8 mouse cellular contexts compared by ENCODE assay signal in genomic region chr11:23979332-23979731, GRCm38 (mm10).
A peak's percentile ranks its signal among the peaks of the same experiment; 100 is the strongest.
DNase-seq lines count a peak whose midpoint lies in the region; ATAC-seq and TF ChIP-seq lines count a peak whose summit lies in the region.

No protein-coding gene starts in this region.

- no peaks in the 10 kb centered on the region for H3K27me3 ChIP-seq in heart, postnatal 0 days (ENCODE audit: control insufficient read depth, insufficient read depth, low read length)
- no peaks in the 10 kb centered on the region for H3K27me3 ChIP-seq in liver, embryonic 14.5 days (ENCODE audit: control insufficient read depth, insufficient read depth, low read length)
- no peaks in the 10 kb centered on the region for H3K27me3 ChIP-seq in neural tube, embryonic 15.5 days (replicated peaks)

- no peak for TF ChIP-seq EP300 in heart, postnatal 0 days (IDR thresholded peaks at IDR 0.05; ENCODE audit: low read depth)
- TF ChIP-seq EP300 in liver, embryonic 14.5 days (IDR thresholded peaks at IDR 0.05; ENCODE audit: low read depth) = no peak

- peak; percentile 91 for TF ChIP-seq CTCF in bone marrow macrophage, adult 2 months (IDR thresholded peaks at IDR 0.05; ENCODE audit: low read depth, low read length)
- TF ChIP-seq CTCF in heart, postnatal 0 days (IDR thresholded peaks at IDR 0.05; ENCODE audit: low read depth) = peak; percentile 89
- peak; percentile 93 for TF ChIP-seq CTCF in liver, embryonic 14.5 days (IDR thresholded peaks at IDR 0.05; ENCODE audit: low read depth)

- WGBS in heart, postnatal 0 days = 7% methylated on average over 5 of the region's 5 CpGs
- WGBS in liver, embryonic 14.5 days (ENCODE audit: insufficient replicate concordance) = 10% methylated on average over 5 of the region's 5 CpGs
- WGBS in neural tube, embryonic 15.5 days = 14% methylated on average over 5 of the region's 5 CpGs

- no peaks in the 10 kb centered on the region for H3K36me3 ChIP-seq in heart, postnatal 0 days (replicated peaks; ENCODE audit: control insufficient read depth, insufficient read depth, low read length)
- H3K36me3 ChIP-seq in liver, embryonic 14.5 days (replicated peaks; ENCODE audit: control insufficient read depth, insufficient read depth, low read depth) = no peaks in the 10 kb centered on the region
- H3K36me3 ChIP-seq in neural tube, embryonic 15.5 days = no peaks in the 10 kb centered on the region

- DNase-seq in CD8-positive naive resting alpha-beta T cell, adult 2 months (ENCODE audit: low read depth in 2 of 2, low spot score in 2 of 2) = peak; percentile 24 to 27
- peak; percentile 27 for DNase-seq in fibroblast of lung, adult 2 months (ENCODE audit: low read depth)
- peak; percentile 71 for DNase-seq in heart, postnatal 0 days (ENCODE audit: low spot score)
- peak; percentile 61 for DNase-seq in kidney, postnatal 14 days
- DNase-seq in liver, embryonic 14.5 days (ENCODE audit: low read depth in 3 of 3, low spot score in 3 of 3) = peak; percentile 11 to 17 (median 12)
- peak; percentile 10 to 27 for DNase-seq in thymus, adult 18-20 months

- no peak overlapping the region for H3K27ac ChIP-seq in bone marrow macrophage, adult 2 months (ENCODE audit: insufficient read depth, low read depth, low read length)
- no peak overlapping the region for H3K27ac ChIP-seq in heart, postnatal 0 days (ENCODE audit: low read depth)
- no peak overlapping the region for H3K27ac ChIP-seq in liver, embryonic 14.5 days
- no peak overlapping the region for H3K27ac ChIP-seq in neural tube, embryonic 15.5 days (replicated peaks)

- H3K4me2 ChIP-seq in heart, postnatal 0 days (ENCODE audit: low read depth, low read length) = no peak overlapping the region
- H3K4me2 ChIP-seq in liver, embryonic 14.5 days (ENCODE audit: low read depth) = no peak overlapping the region
- no peak overlapping the region for H3K4me2 ChIP-seq in neural tube, embryonic 15.5 days

- no peak overlapping the region for H3K9ac ChIP-seq in heart, postnatal 0 days (replicated peaks; ENCODE audit: low read depth, low read length)
- H3K9ac ChIP-seq in liver, embryonic 14.5 days (replicated peaks) = no peak overlapping the region
- H3K9ac ChIP-seq in neural tube, embryonic 15.5 days (replicated peaks) = no peak overlapping the region

- H3K4me1 ChIP-seq in bone marrow macrophage, adult 2 months (ENCODE audit: control insufficient read depth, insufficient read depth, low read length) = no peaks in the 10 kb centered on the region
- no peaks in the 10 kb centered on the region for H3K4me1 ChIP-seq in heart, postnatal 0 days (ENCODE audit: control insufficient read depth, insufficient read depth)
- no peaks in the 10 kb centered on the region for H3K4me1 ChIP-seq in liver, embryonic 14.5 days (replicated peaks; ENCODE audit: control insufficient read depth in 2 of 2, insufficient read depth in 2 of 2, low read length in 1 of 2)
- no peaks in the 10 kb centered on the region for H3K4me1 ChIP-seq in neural tube, embryonic 15.5 days

- H3K9me3 ChIP-seq in heart, postnatal 0 days (replicated peaks; ENCODE audit: control insufficient read depth, low read length) = no peaks in the 10 kb centered on the region
- no peaks in the 10 kb centered on the region for H3K9me3 ChIP-seq in liver, embryonic 14.5 days (ENCODE audit: control insufficient read depth, low read length)
- no peaks in the 10 kb centered on the region for H3K9me3 ChIP-seq in neural tube, embryonic 15.5 days (replicated peaks)

- ATAC-seq in heart, postnatal 0 days (ENCODE audit: insufficient read depth, low read depth) = peak; percentile 41; the same call in 1 of the 2 replicates
- ATAC-seq in liver, embryonic 14.5 days (ENCODE audit: insufficient read depth) = no peak
- ATAC-seq in neural tube, embryonic 15.5 days (ENCODE audit: low FRiP score) = peak; percentile 87

- TF ChIP-seq POLR2A in bone marrow macrophage, adult 2 months (IDR thresholded peaks at IDR 0.05; ENCODE audit: borderline replicate concordance, low read depth, low read length) = no peak

- H3K4me3 ChIP-seq in bone marrow macrophage, adult 2 months (ENCODE audit: insufficient read depth, low read length) = no peak overlapping the region
- no peak overlapping the region for H3K4me3 ChIP-seq in heart, postnatal 0 days (ENCODE audit: low read depth, low read length)
- H3K4me3 ChIP-seq in liver, embryonic 14.5 days (ENCODE audit: insufficient read depth in 1 of 2, low read depth in 2 of 2, low read length in 2 of 2) = no peak overlapping the region
- H3K4me3 ChIP-seq in neural tube, embryonic 15.5 days (replicated peaks) = no peak overlapping the region

Comparison
In these comparisons a context has a peak if more than half of its experiments do, and no peak if none do; other contexts are left out.
1. DNase-seq: peak in every context shown above with its lines; median percentile 71 in heart, postnatal 0 days; 61 in kidney, postnatal 14 days; 27 in fibroblast of lung, adult 2 months; 26 in CD8-positive naive resting alpha-beta T cell, adult 2 months; 18 in thymus, adult 18-20 months; 12 in liver, embryonic 14.5 days.